Mouse (Mus musculus): ENCODE measurements around the gene Slc5a5. TPM values are rescaled to one million over a fixed set of nuclear protein-coding genes. Genes with fewer than 3 reads are reported as not detected.
A peak's percentile ranks its signal among the peaks of the same experiment; 100 is the strongest.

The Slc5a5 gene
- polyA plus RNA-seq, 1 experiment, result not detected

DNA sequence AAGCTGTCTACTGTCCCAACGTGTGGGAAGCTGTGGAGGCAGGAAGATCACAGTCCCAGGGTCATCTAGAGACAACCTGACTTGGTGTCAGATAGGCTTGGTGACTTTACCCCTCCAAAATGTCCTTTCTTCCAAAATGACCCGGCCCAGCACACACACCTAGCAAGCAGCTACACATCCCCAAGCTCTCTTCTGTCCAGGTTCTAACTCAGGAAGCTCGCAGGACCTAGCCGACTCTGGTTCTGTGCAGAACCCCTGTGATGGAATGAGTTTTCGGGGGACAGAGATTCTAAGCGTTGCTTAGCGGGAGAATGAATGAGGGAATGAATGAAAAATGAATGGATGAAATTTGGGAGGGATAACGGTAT is 12.9 kb upstream of the Slc5a5 start:
- 10% methylated on average over 8 of the region's 8 CpGs for WGBS
- H3K4me3 ChIP-seq (ENCODE audit: insufficient read depth, low read depth, low read length), result peak overlapping the region; percentile 95
- peak overlapping the region; percentile 85 for H3K27ac ChIP-seq (ENCODE audit: insufficient read depth, low read depth, low read length)
- H3K4me1 ChIP-seq (ENCODE audit: control insufficient read depth, insufficient read depth, low read length), result peaks cover 7% of the 10 kb centered on the region
- no peak for TF ChIP-seq CTCF (IDR thresholded peaks at IDR 0.05; ENCODE audit: insufficient read depth, low read depth, low read length)
- TF ChIP-seq POLR2A (IDR thresholded peaks at IDR 0.05; ENCODE audit: insufficient read depth, low read depth, low read length), result no peak

DNA sequence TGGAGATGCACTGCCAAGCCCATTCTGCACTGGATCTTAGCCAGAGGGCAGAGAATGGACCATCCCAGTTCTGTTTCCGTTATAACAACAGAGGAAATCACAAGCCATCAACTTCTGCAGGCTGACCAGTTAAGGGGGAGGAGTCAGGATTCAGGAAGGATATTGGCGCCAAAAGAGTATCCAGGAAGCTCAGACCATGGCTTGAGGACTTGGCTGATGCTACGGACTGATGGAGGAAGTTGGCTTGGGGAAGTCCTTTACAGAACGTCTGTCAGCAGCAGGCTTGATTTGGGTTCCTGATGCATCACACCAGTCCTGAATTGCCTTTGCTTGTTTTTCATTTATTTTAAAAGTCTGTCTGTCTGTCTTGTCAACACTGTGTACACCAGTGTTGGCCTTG is 12.0 kb upstream of the Slc5a5 start:
- H3K4me3 ChIP-seq (ENCODE audit: insufficient read depth, low read depth, low read length), result no peak overlapping the region
- WGBS, result 64% methylated on average over 4 of the region's 4 CpGs
- TF ChIP-seq POLR2A (IDR thresholded peaks at IDR 0.05; ENCODE audit: insufficient read depth, low read depth, low read length) (no peak), CTCF (IDR thresholded peaks at IDR 0.05; ENCODE audit: insufficient read depth, low read depth, low read length) (no peak)
- no peak overlapping the region for H3K27ac ChIP-seq (ENCODE audit: insufficient read depth, low read depth, low read length)
- H3K4me1 ChIP-seq (ENCODE audit: control insufficient read depth, insufficient read depth, low read length), result peaks cover 7% of the 10 kb centered on the region

DNA sequence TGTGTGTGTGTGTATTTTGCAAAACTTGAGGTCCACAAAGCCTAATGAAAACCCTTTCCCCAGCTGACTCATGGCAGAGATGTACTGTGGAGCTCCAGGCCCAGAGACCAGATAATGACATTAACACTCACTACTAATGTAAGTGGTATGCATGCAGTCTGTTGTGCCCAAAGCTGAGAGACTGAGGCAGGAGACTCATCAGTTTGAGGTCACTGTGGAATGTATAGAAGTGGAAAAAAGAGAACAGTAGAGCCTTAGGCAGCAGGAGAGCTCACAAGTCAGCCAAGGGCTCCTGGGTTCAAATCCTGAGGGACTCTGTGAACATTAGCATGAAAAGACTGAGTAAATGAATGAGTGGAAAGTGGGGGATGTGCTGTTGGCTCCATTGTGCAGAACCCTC is 11.0 kb upstream of the Slc5a5 start:
- Histone ChIP-seq H3K27ac (ENCODE audit: insufficient read depth, low read depth, low read length) (no peak overlapping the region), H3K4me1 (ENCODE audit: control insufficient read depth, insufficient read depth, low read length) (peaks cover 7% of the 10 kb centered on the region), H3K4me3 (ENCODE audit: insufficient read depth, low read depth, low read length) (no peak overlapping the region)
- no peak for TF ChIP-seq POLR2A (IDR thresholded peaks at IDR 0.05; ENCODE audit: insufficient read depth, low read depth, low read length)
- no peak for TF ChIP-seq CTCF (IDR thresholded peaks at IDR 0.05; ENCODE audit: insufficient read depth, low read depth, low read length)

DNA sequence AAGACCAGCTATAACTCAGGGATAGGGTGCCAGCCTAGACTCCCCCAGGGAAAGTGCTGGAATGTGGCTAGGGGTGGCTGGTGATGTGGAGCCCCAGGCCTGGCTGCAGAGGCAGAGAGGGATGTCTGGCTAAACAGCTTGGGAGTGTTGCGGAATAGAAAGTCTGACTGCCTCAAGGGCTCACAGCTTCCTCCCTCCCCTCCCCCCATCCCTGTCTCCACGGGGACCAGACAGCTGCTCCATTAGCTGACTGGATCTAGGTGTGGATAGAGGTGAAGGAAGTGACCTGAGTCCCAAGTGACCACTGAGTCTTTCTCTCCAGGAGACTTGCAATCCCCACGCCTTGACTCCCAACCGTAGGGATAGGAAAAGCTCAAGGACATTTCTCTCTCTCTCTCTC is 10.6 kb upstream of the Slc5a5 start:
- H3K27ac ChIP-seq (ENCODE audit: insufficient read depth, low read depth, low read length), result no peak overlapping the region
- no peak overlapping the region for H3K4me3 ChIP-seq (ENCODE audit: insufficient read depth, low read depth, low read length)
- 50% methylated on average over 4 of the region's 4 CpGs for WGBS
- TF ChIP-seq POLR2A (IDR thresholded peaks at IDR 0.05; ENCODE audit: insufficient read depth, low read depth, low read length), result no peak
- TF ChIP-seq CTCF (IDR thresholded peaks at IDR 0.05; ENCODE audit: insufficient read depth, low read depth, low read length), result no peak
- H3K4me1 ChIP-seq (ENCODE audit: control insufficient read depth, insufficient read depth, low read length), result peaks cover 7% of the 10 kb centered on the region

DNA sequence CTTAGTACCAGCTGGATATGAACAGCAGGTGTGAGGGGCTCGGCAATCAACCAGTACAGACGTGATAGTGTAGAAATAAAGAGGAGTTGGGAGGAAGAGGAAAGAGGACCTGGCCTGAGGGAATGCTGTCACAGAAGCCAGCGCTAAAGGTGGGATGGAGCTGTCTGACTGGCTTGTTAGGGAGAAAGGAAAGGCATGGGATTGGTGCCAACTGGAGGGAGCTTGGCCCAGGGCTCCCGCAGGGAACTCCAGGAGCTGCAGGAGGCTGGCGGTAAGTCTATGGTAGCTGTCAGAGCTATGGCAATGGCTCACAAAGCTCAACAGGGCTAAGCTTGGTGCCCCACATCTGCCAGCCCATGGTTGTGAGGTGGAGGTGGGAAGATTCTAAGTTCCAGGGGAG is 9.7 kb upstream of the Slc5a5 start:
- no peak for TF ChIP-seq CTCF (IDR thresholded peaks at IDR 0.05; ENCODE audit: insufficient read depth, low read depth, low read length)
- no peak for TF ChIP-seq POLR2A (IDR thresholded peaks at IDR 0.05; ENCODE audit: insufficient read depth, low read depth, low read length)
- no peak overlapping the region for H3K4me3 ChIP-seq (ENCODE audit: insufficient read depth, low read depth, low read length)
- H3K27ac ChIP-seq (ENCODE audit: insufficient read depth, low read depth, low read length), result no peak overlapping the region
- peaks cover 7% of the 10 kb centered on the region for H3K4me1 ChIP-seq (ENCODE audit: control insufficient read depth, insufficient read depth, low read length)
- 21% methylated on average over 5 of the region's 5 CpGs for WGBS

DNA sequence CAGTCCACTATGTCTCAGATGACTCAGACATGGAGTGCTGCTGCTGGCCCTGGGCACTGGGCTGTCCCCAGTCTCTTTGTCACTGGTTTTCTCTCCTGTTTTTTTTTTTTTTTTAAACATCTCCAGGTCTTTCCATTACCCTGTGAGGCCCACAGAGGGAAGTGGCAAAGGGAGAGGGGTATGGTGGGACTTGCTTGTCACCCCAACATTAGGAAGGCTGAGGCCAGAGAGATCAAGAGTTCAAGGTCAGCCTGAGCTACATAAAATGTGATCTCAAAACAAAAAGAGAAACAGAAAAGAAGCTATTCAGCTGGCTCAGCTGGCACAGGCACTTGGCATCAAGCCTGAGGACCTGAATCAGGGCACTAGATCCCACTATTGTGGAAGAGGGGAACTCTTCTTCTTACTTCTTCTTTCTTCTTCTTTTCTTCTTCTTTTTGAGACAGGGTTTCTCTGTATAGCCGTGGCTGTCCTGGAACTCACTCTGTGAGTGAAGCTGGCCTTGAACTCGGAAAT is 8.4 kb upstream of the Slc5a5 start:
- TF ChIP-seq POLR2A (IDR thresholded peaks at IDR 0.05; ENCODE audit: insufficient read depth, low read depth, low read length) (no peak), CTCF (IDR thresholded peaks at IDR 0.05; ENCODE audit: insufficient read depth, low read depth, low read length) (no peak)
- Histone ChIP-seq H3K4me1 (ENCODE audit: control insufficient read depth, insufficient read depth, low read length) (peaks cover 7% of the 10 kb centered on the region), H3K4me3 (ENCODE audit: insufficient read depth, low read depth, low read length) (no peak overlapping the region), H3K27ac (ENCODE audit: insufficient read depth, low read depth, low read length) (no peak overlapping the region)
- 59% methylated on average over 2 of the region's 2 CpGs for WGBS

DNA sequence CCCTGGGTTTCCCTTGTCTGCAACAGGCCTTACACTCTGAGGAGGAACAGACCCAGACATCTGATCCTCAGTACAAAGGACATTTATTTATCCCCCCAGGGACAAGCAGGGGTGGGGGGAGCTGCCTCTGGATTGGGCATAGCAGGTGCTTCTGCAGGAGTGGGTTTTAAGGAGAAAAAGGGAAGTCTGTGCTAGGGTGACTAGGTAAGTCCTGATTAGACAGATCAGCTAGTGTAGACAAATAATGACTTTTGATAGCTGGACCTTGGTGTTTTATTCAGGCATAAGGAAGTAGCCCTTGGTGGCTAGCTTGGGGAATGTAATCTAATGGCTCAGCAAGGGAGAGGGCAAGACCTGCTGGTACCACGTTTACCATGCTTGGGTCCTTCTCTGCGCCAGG is 6.7 kb upstream of the Slc5a5 start:
- Histone ChIP-seq H3K4me1 (ENCODE audit: control insufficient read depth, insufficient read depth, low read length) (peaks cover 12% of the 10 kb centered on the region), H3K27ac (ENCODE audit: insufficient read depth, low read depth, low read length) (no peak overlapping the region), H3K4me3 (ENCODE audit: insufficient read depth, low read depth, low read length) (no peak overlapping the region)
- TF ChIP-seq POLR2A (IDR thresholded peaks at IDR 0.05; ENCODE audit: insufficient read depth, low read depth, low read length) (no peak), CTCF (IDR thresholded peaks at IDR 0.05; ENCODE audit: insufficient read depth, low read depth, low read length) (no peak)
- WGBS, result 84% methylated on average over 2 of the region's 2 CpGs

DNA sequence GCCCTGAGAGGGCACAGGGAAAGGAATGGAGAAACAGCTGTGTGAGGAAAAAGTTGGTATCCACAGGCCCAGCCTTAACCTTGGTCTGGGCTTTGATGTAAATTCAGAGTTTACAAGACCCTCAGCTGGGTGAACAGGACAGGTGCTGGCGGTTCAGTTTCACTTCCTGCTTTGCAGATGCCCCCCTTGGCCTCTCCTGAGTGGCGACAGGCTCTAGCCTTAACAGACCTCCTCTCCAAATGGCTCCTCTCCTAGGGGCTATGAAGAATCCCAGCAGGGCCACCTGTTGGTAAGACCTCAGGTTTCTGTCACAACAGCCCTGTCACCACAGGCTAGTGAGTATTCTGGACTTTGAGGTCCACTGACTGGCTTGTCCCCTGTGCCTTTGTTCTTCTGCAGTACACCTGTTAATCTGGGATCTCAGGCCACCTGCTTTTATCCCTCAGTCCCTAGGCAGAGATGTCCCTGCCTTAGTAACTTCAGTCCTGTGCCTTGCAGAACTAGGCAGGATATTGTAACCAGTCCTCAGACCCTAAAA is 6.2 kb upstream of the Slc5a5 start:
- H3K27ac ChIP-seq (ENCODE audit: insufficient read depth, low read depth, low read length), result no peak overlapping the region
- 64% methylated on average over 2 of the region's 2 CpGs for WGBS
- peaks cover 12% of the 10 kb centered on the region for H3K4me1 ChIP-seq (ENCODE audit: control insufficient read depth, insufficient read depth, low read length)
- TF ChIP-seq POLR2A (IDR thresholded peaks at IDR 0.05; ENCODE audit: insufficient read depth, low read depth, low read length) (no peak), CTCF (IDR thresholded peaks at IDR 0.05; ENCODE audit: insufficient read depth, low read depth, low read length) (no peak)
- H3K4me3 ChIP-seq (ENCODE audit: insufficient read depth, low read depth, low read length), result no peak overlapping the region

DNA sequence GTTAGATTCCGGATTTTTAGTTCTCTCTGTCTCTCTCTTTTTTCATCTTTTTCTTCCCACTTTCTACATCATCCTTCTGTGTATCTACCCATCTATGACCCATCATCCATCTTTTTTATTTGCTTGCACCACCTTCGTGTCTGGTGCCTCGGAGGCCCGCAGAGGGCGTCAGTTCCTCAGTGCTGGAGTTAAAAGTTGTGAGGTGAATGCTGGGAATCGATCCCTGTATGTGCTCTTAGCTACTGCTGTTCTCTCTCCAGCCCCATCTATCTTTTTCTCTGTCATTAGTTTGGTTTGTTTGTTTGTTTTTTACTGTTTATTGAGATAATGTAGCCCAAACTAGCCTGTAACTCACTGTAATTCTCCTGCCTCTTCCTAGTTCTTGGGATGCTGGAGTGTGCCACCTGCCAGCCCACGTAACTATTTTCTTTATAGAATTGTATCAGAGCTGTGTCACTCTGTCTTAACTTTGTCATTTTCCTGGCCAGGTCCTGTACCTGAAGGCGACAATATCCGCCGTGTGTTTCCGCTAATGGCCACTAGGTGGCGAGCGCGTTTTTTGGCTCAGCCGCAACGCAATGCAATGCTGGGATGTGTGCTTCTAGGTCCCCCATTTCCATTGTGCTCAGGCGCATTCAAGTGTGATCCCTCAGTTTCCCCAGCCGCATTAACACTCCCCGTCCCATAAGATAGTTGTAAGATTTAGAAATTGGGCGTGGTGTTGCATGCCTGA is 5.3 kb upstream of the Slc5a5 start:
- H3K4me1 ChIP-seq (ENCODE audit: control insufficient read depth, insufficient read depth, low read length), result peaks cover 12% of the 10 kb centered on the region
- peak overlapping the region; percentile 60 for H3K4me3 ChIP-seq (ENCODE audit: insufficient read depth, low read depth, low read length)
- peak overlapping the region; percentile 70; the same call in 1 of the 2 replicates for H3K27ac ChIP-seq (ENCODE audit: insufficient read depth, low read depth, low read length)
- TF ChIP-seq POLR2A (IDR thresholded peaks at IDR 0.05; ENCODE audit: insufficient read depth, low read depth, low read length), result no peak
- TF ChIP-seq CTCF (IDR thresholded peaks at IDR 0.05; ENCODE audit: insufficient read depth, low read depth, low read length), result peak; percentile 88
- WGBS, result under 1% methylated on average over 20 of the region's 20 CpGs

All from olfactory bulb, adult 2 months (tissue).